Mouse (Mus musculus) lung, adult 10 weeks (tissue): ENCODE results near the gene Mef2b. TPM values are rescaled to one million over a fixed set of nuclear protein-coding genes. Genes with fewer than 3 reads are reported as not detected.

ENCODE experiments used
- polyA plus RNA-seq: library from polyadenylated mRNA; stranded (reverse); fragments of 350-450 nt; fragmentation: Illumina TruSeq; extraction: RNeasy Lipid Tissue Mini Kit (QIAGEN cat#74804); gene quantifications from one replicate; pipeline ENCODE4 v1.2.3, GENCODE M21; 2014; ENCODE audit warnings: low read depth, low replicate concordance; ENCODE audit not compliant: insufficient read depth

The Mef2b gene
- polyA plus RNA-seq, result 0.18 TPM

DNA sequence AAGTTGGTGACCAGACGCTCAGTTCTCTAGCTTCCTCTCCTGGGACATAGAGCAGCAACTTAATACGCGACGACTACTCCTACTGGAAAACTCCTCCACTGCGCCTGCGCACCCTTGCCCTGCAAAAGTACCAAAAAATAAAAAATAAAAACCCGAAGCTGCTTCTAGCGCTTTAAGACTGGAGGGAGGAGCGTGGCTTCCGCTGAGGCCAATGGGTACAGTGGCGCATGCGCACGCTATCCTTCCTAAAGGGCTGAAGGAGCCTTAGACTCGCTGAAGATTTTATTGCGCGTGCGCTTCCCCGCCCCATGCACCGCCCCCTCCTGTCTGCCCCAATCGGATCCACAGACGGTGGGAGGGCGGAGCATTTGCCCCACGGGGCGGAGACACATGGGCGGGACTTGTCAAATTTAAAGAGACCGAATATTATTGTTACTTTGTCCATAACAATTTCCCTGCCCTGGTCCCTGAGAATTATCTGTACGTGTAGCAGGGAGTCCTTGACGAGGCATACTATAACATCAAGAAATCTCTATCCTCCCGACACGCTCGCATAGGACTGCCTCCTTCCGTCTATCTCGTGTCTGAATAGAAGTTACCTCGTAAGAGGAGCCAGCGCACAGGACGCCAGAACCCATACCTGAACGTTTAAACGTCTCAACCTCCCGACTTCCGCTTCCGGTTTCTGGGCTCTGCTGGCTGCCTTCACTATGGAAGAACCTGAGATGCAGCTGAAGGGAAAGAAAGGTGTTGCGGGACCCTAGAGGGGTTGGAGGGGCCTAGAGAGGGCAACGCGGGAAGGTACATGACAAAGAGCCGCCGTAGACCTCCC lies at the start of gene Mef2b, which contains the start of the genes Rfxank and Borcs8:
Mef2b (plus strand) TSS at position 686 of the 832 bp plus-strand sequence.
Rfxank (minus strand) TSS at position 129 of the 832 bp plus-strand sequence.
Borcs8 (plus strand) TSS at position 474 of the 832 bp plus-strand sequence.

GRCm38 (mm10) chr8:70120667-70121066 lies 18.8 kb upstream of the Mef2b start, which contains the start of gene Ncan:
Ncan (minus strand) TSS chr8:70120873.

GRCm38 (mm10) chr8:70131166-70131883 lies 8.2 kb upstream of the Mef2b start, which contains the start of gene Nr2c2ap:
Nr2c2ap (plus strand) TSS chr8:70131333.

GRCm38 (mm10) chr8:70172043-70172681 lies 32.7 kb downstream of the Mef2b start, which contains the start of gene Tmem161a:
Tmem161a (plus strand) TSS chr8:70172356.

GRCm38 (mm10) chr8:70212112-70213055 lies 72.9 kb downstream of the Mef2b start, which contains the start of gene Slc25a42:
Slc25a42 (minus strand) TSS chr8:70212305.

Other genes with a start within 250 kb of the Mef2b start
- gene Tssk6, start 237.5 kb upstream of the Mef2b start, polyA plus RNA-seq, result 0.35 TPM
- gene Ndufa13, start 237.2 kb upstream of the Mef2b start, polyA plus RNA-seq, result 137 TPM
- 2.1 TPM for gene Yjefn3, start 237.0 kb upstream of the Mef2b start, polyA plus RNA-seq
- gene Gatad2a, start 143.3 kb upstream of the Mef2b start, polyA plus RNA-seq, result 24.1 TPM
- 17.0 TPM for gene Mau2, start 97.0 kb upstream of the Mef2b start, polyA plus RNA-seq
- gene Sugp1, start 96.9 kb upstream of the Mef2b start, polyA plus RNA-seq, result 13.9 TPM
- gene Tm6sf2, start 66.8 kb upstream of the Mef2b start, polyA plus RNA-seq, result 1.8 TPM
- gene Hapln4, start 56.3 kb upstream of the Mef2b start, polyA plus RNA-seq, result not detected
- gene Ncan, start 18.8 kb upstream of the Mef2b start, polyA plus RNA-seq, result not detected
- 20.7 TPM for gene Nr2c2ap, start 8.4 kb upstream of the Mef2b start, polyA plus RNA-seq
- 15.4 TPM for gene Rfxank, start 557 bp upstream of the Mef2b start, polyA plus RNA-seq
- 30.0 TPM for gene Borcs8, start 212 bp upstream of the Mef2b start, polyA plus RNA-seq
- gene Tmem161a, start 32.6 kb downstream of the Mef2b start, polyA plus RNA-seq, result 27.7 TPM
- gene Slc25a42, start 72.6 kb downstream of the Mef2b start, polyA plus RNA-seq, result 5.3 TPM
- 14.4 TPM for gene Sugp2, start 94.5 kb downstream of the Mef2b start, polyA plus RNA-seq
- 8.7 TPM for gene Armc6, start 94.8 kb downstream of the Mef2b start, polyA plus RNA-seq
- gene Homer3, start 143.1 kb downstream of the Mef2b start, polyA plus RNA-seq, result 25.3 TPM
- gene Ddx49, start 162.8 kb downstream of the Mef2b start, polyA plus RNA-seq, result 24.8 TPM
- gene Cope, start 162.8 kb downstream of the Mef2b start, polyA plus RNA-seq, result 129 TPM
- 0.44 TPM for gene Cers1, start 176.1 kb downstream of the Mef2b start, polyA plus RNA-seq
- gene Gdf1, start 190.1 kb downstream of the Mef2b start, polyA plus RNA-seq, result 0.28 TPM
- gene Upf1, start 213.6 kb downstream of the Mef2b start, polyA plus RNA-seq, result 14.7 TPM
- gene Comp, start 233.8 kb downstream of the Mef2b start, polyA plus RNA-seq, result 0.21 TPM